Mouse (Mus musculus): ENCODE data around the gene Mtif2.
"Not testable (repeated sequence)": the region's sequence is repeated elsewhere in the genome, so short reads cannot be mapped to it uniquely, and the experiment has no call there.

The Mtif2 gene

GRCm38 (mm10) chr11:29525988-29526794, at the start of gene Mtif2:
Mtif2 (plus strand) TSS chr11:29526408.
- CTCF ChIA-PET: interaction anchor here (0.6 to 1.9 kb wide), 5 partner anchors 8 to 381 kb away, joined by 3 to 4 read pairs (median 3); no protein-coding TSS in a partner anchor

GRCm38 (mm10) chr11:29493135-29493534, 33.1 kb upstream of the Mtif2 start:
- CTCF ChIA-PET: no interaction called here

GRCm38 (mm10) chr11:29496962-29497361, 29.2 kb upstream of the Mtif2 start:
- CTCF ChIA-PET: no interaction called here

GRCm38 (mm10) chr11:29503948-29504893, 22.0 kb upstream of the Mtif2 start:
- CTCF ChIA-PET: no interaction called here

- CTCF ChIA-PET: no interaction called here
These were observed 21.1 kb upstream of the Mtif2 start for GRCm38 (mm10) chr11:29504899-29505625.

GRCm38 (mm10) chr11:29509421-29509820, 16.8 kb upstream of the Mtif2 start:
- CTCF ChIA-PET: interaction anchor here (0.6 kb wide), 1 partner anchor 38 kb away, joined by 3 read pairs; no protein-coding TSS in a partner anchor

- CTCF ChIA-PET: no interaction called here
These were observed 13.2 kb upstream of the Mtif2 start for GRCm38 (mm10) chr11:29512818-29513535.

- CTCF ChIA-PET: interaction anchor here (1.0 to 1.1 kb wide), 2 partner anchors 12 to 31 kb away, joined by 4 to 9 read pairs; partner anchors contain the start of gene Mtif2
These were observed 11.9 kb upstream of the Mtif2 start for GRCm38 (mm10) chr11:29514325-29514681.

GRCm38 (mm10) chr11:29514682-29515412, 11.4 kb upstream of the Mtif2 start, which contains the start of gene Prorsd1:
Prorsd1 (minus strand) TSS chr11:29515033.
- CTCF ChIA-PET: interaction anchor here (1.0 to 1.1 kb wide), 2 partner anchors 11 to 30 kb away, joined by 4 to 9 read pairs; partner anchors contain the start of gene Mtif2

- CTCF ChIA-PET: no interaction called here
These were observed 12.0 kb downstream of the Mtif2 start for GRCm38 (mm10) chr11:29538201-29538600.

GRCm38 (mm10) chr11:29544225-29544945, 18.2 kb downstream of the Mtif2 start:
- CTCF ChIA-PET: no interaction called here

- CTCF ChIA-PET: interaction anchor here (0.8 kb wide), 1 partner anchor 30 kb away, joined by 9 read pairs; the partner anchor contains the start of gene Prorsd1
These were observed 19.0 kb downstream of the Mtif2 start for GRCm38 (mm10) chr11:29545150-29545752.

GRCm38 (mm10) chr11:29546297-29546696, 20.1 kb downstream of the Mtif2 start:
- CTCF ChIA-PET: not testable (repeated sequence)

- CTCF ChIA-PET: no interaction called here
These were observed 20.6 kb downstream of the Mtif2 start for GRCm38 (mm10) chr11:29546762-29547161.

- CTCF ChIA-PET: no interaction called here
These were observed 21.1 kb downstream of the Mtif2 start for GRCm38 (mm10) chr11:29547249-29547751.

- CTCF ChIA-PET: no interaction called here
These were observed 21.7 kb downstream of the Mtif2 start, which contains the start of the genes Clhc1 and Rps27a for GRCm38 (mm10) chr11:29547752-29548503. Clhc1 (plus strand) TSS chr11:29547950. Rps27a (minus strand) TSS chr11:29548109.

- CTCF ChIA-PET: no interaction called here
These were observed 22.6 kb downstream of the Mtif2 start for GRCm38 (mm10) chr11:29548504-29549424.

Measured in spleen, embryonic (tissue).